Mouse (Mus musculus): ENCODE data around the gene Ofcc1.

- TF ChIP-seq CTCF (IDR thresholded peaks at IDR 0.05; ENCODE audit: borderline replicate concordance, control insufficient read depth, extremely low read depth, insufficient read depth, low read length, poor library complexity) (no peak), POLR2A (IDR thresholded peaks at IDR 0.05; ENCODE audit: control insufficient read depth, extremely low read depth, insufficient read depth, low read length, poor library complexity) (no peak)
These were observed at the start of gene Ofcc1 for GRCm38 (mm10) chr13:40361288-40361687.
